Mouse (Mus musculus) myocyte (in vitro differentiated cells): ENCODE results near the gene Tial1.

Experiments used
- E2F4 ChIP-seq: IDR thresholded peaks from one replicate; pipeline ENCODE4 v1.6.1; 2011; ENCODE audit warnings: mild to moderate bottlenecking, control low read depth, moderate library complexity; ENCODE audit not compliant: insufficient read depth
- MAX ChIP-seq: IDR thresholded peaks from one replicate; pipeline ENCODE4 v1.6.1; 2011; ENCODE audit warnings: low read depth, mild to moderate bottlenecking, control low read depth
- MYOD1 ChIP-seq, 3 experiments: IDR thresholded peaks; one replicate each; pipeline ENCODE4 v1.6.1; 2011; ENCODE audit warnings: control low read depth in 2 of 3, low read depth in 2 of 3, mild to moderate bottlenecking in 2 of 3, moderate library complexity in 1 of 3; ENCODE audit not compliant: insufficient read length in 2 of 3, control insufficient read depth in 1 of 3
- MYOG ChIP-seq, 3 experiments: IDR thresholded peaks; one replicate each; pipeline ENCODE4 v1.6.1; 2011; ENCODE audit warnings: control low read depth in 2 of 3, low read depth in 2 of 3, mild to moderate bottlenecking in 2 of 3; ENCODE audit not compliant: insufficient read length in 2 of 3, control insufficient read depth in 1 of 3, insufficient read depth in 1 of 3
- POLR2A ChIP-seq: IDR thresholded peaks from one replicate; pipeline ENCODE4 v1.6.1; 2011; ENCODE audit warnings: low read depth, mild to moderate bottlenecking, control low read depth, moderate library complexity; ENCODE audit not compliant: insufficient read length
- POLR2AphosphoS2 ChIP-seq: IDR thresholded peaks from one replicate; pipeline ENCODE4 v1.6.1; 2011; ENCODE audit warnings: low read depth, control low read depth; ENCODE audit not compliant: insufficient read length
- REST ChIP-seq: IDR thresholded peaks from one replicate; pipeline ENCODE4 v1.6.1; 2011; ENCODE audit warnings: mild to moderate bottlenecking, control low read depth, moderate library complexity; ENCODE audit not compliant: insufficient read depth, insufficient read length
- SRF ChIP-seq: IDR thresholded peaks from one replicate; pipeline ENCODE4 v1.6.1; 2011; ENCODE audit warnings: low read depth; ENCODE audit not compliant: control insufficient read depth, insufficient read length
- TCF12 ChIP-seq: IDR thresholded peaks from one replicate; pipeline ENCODE4 v1.6.1; 2011; ENCODE audit warnings: mild to moderate bottlenecking, control low read depth; ENCODE audit not compliant: poor library complexity, insufficient read depth, severe bottlenecking
- TCF3 ChIP-seq: IDR thresholded peaks from one replicate; pipeline ENCODE4 v1.6.1; 2011; ENCODE audit warnings: low read depth, control low read depth; ENCODE audit not compliant: insufficient read length
- USF1 ChIP-seq: IDR thresholded peaks from one replicate; pipeline ENCODE4 v1.6.1; 2011; ENCODE audit warnings: low read depth, mild to moderate bottlenecking, control low read depth, moderate library complexity

- TF ChIP-seq POLR2A (no peak), MYOD1 (IDR thresholded peaks at IDR 0.05; ENCODE audit: control insufficient read depth in 1 of 3, insufficient read length in 2 of 3, low read depth in 2 of 3) (no peak), E2F4 (no peak), TCF3 (no peak), TCF12 (no peak), POLR2AphosphoS2 (no peak), USF1 (no peak), REST (no peak), MYOG (IDR thresholded peaks at IDR 0.05; ENCODE audit: control insufficient read depth in 1 of 3, insufficient read depth in 1 of 3, insufficient read length in 2 of 3, low read depth in 2 of 3) (no peak), MAX (no peak), SRF (no peak)
These were observed 28.3 kb downstream of the Tial1 start for GRCm38 (mm10) chr7:128433213-128433612.
